Mouse (Mus musculus) gastrocnemius, postnatal 10 days (tissue): Measurements from ENCODE around the gene Galnt7. TPM values are rescaled to one million over a fixed set of nuclear protein-coding genes. Genes with fewer than 3 reads are reported as not detected.
A peak's percentile ranks its signal among the peaks of the same experiment; 100 is the strongest.

ENCODE experiments used
- DNase-seq: peaks from one replicate; pipeline ENCODE4 v3.0.0; 2021; ENCODE audit warnings: mixed read lengths
- long read RNA-seq, 2 experiments: library from polyadenylated mRNA; stranded (forward); transcript quantifications; one replicate each; pipeline ENCODE4 v2.0.0; 2021
- total RNA-seq, 2 experiments: library from RNA; stranded (reverse); gene quantifications; 2 replicates each; pipeline ENCODE4 v1.2.3; 2021

Galnt7 gene
- 1 to 10 TPM; 5.4 to 9.6 TPM for total RNA-seq
- long read RNA-seq, experiment 1, partial matches to known transcripts, result 0 of 4 reads
- long read RNA-seq, experiment 1, other reads (novel, unspliced or antisense), result 3 of 4 reads
- long read RNA-seq, experiment 2, full-length matches to known transcripts, result 1 of 1 reads
- long read RNA-seq, experiment 2, partial matches to known transcripts, result 0 of 1 reads
- long read RNA-seq, experiment 2, other reads (novel, unspliced or antisense), result 0 of 1 reads

DNA sequence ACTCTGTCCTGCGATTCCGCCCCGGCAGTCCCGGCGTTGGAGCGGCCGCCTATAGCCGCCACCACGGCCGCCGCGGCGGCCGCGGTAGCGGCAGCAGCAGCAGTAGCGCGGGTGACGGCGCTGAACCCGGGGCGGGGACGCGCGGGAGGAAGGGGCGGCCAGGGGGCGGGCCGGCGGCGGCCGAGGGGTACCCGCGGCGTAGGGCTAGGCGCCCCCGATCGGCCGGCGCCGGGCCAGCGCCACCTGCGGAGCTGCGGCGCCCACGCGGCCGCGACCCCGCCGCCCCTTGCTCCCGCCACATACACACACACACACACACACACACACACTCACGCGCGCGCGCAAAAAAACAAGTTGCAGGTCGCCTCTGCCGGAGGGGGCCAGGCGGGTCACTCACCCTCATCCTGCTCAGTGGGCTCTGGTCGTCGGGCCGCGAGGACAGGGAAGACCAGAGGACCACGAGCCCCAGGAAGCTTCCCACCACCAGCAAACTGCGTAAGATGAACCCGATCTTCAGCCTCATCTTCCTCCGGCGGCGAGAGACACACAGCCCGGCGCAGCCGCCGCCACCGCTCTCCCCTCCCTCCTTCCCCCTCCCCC is at the start of gene Galnt7:
Gene Galnt7 (minus strand): TSS at position 577 of the 600 bp plus-strand sequence.
- peak; percentile 66 for DNase-seq

DNA sequence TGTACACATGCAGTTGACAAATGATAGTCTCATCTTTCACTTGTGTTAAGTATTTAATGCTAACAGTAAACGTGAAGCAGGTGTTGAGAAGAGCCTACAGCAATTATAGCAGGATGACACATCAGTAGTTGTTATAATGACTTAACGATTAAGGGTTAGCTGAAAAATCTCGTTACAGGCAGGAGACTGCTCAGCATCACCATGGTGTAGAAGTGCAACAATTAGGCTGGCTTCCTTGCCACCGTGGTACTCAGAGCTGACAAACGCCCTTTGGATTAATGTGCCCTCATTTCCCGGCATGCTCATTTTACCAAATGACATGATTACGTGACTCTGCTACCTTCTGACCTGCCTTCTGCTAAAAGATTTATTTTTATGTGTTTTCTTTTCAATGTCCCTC is 35.8 kb upstream of the Galnt7 start:
- DNase-seq, result no peak

DNA sequence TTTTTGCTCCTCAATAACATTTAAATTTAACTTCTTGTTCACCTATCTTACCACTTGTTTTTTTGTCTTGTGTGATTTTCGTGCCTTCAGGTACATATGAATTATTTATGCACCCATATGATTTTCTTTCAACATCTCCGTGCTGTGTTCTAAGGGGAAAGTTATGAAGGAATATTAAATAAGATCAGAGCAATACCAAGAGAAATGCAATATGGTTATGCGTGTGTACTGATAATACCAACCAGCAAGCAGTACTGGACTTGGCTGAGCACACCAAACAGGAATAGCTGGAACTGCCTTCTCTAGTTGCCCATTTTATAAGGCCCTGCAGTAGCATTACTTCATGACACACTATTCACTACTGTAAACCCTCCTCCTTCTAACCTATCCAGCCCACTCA is 33.0 kb upstream of the Galnt7 start:
- no peak for DNase-seq

DNA sequence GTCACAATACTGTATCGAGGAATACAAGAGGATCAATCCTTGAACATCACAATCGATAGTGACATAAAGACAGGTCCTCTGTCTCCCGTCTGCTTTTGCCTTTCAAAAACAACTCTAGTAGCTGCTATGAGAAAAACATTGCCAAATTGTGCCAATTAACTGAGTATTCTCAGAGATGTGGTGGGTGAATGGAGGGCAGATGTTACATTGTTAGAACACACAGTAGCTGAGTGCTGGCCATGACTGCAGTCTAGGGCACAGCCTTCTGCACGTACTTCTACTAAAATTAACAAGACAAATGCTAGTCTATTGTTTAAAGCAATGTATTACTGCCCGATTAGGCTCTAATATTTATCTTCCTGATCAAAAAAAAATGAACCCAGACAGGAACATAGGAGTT is 27.2 kb upstream of the Galnt7 start:
- DNase-seq, result no peak

DNA sequence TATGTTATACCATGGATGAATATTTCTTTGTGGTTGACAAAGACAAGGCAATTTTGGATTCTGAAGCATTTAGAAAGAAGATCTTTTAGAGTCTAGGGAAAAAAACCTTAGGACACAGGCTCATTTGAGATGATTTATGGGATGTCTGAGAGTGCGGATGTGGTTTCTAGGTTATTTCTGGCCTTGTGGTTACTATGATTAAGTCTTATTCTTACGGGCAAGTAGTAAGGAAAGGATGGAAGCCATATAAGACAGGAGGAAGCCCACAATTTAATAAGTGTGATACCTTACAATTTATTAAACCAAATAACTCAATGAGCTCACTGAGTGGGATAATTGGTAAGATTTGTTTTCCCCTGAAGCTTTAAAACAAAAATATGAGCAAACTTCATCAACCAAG is 11.3 kb upstream of the Galnt7 start:
- DNase-seq, result no peak

DNA sequence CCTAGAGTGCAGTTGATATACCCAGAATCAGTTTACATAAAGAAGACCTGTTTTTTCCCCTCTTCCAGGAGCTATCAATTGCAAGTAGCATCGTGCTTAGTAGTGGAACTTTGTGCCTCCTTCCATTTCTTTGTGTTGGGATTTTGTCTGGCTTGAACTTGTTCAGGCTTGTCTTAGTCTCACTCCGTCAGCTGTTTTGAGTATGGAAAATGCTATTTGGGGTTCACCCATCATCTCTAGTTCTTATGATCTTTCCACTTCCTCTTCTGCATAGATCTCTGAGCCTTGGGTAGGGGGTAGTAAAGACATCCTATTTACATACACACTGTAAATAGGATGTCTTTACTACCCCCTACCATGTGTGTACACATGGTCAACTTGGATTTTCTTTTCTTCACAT is 7.2 kb upstream of the Galnt7 start:
- DNase-seq, result no peak

DNA sequence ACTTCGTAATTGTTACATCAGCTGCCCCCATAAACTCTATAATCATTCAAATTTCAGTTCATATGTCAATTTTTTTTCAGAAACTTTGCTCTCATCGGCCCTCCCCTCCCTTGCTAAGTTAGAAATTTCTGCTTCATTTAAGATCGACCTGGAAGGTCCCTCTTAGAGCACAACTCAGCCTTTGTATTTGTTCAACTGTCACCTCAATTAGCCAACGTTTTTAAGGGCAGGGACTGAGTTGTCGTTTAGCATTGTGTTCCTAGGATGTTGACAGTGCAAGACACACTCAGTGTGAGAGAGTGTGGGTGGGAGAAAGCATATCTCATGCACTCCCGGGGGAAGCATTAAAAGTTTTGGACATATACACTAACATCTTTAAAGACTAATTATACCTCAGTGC is 3.6 kb upstream of the Galnt7 start:
- DNase-seq, result no peak

DNA sequence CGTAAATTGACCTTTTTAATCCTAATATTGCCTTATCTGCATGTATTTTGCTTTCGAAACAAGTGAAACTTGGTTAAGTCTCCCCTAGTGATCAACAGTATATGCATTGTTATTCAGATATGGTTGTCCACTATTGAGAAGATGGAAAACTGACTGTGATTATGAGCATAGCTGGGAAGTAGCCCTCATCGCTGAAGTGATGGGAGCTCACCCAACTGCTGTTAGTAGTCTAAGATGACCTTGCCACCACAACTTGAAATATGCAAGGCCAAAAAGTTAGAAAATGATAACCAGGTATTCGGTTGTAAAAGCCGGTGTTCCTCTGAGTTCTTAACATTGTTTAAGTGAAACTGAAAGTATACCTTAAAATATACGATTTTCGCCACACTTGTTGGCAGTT is 1.3 kb upstream of the Galnt7 start:
- no peak for DNase-seq

DNA sequence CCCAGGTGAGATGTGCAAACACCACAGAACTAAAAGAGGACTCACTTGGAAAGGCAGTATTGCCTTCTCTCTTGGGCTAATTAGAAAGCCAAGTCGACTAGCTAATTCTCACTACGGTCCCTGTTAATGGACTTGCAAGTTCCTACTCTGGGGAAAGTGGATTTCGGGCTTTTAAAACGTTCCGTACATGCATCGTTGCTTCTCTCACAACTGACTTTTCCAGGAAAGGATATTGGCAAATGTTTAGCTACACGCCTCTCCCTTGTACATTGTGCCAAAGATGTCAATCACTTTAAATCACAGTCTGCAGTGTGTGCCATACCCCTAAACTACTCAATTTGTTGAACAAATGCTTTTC is 915 bp upstream of the Galnt7 start:
- no peak for DNase-seq

DNA sequence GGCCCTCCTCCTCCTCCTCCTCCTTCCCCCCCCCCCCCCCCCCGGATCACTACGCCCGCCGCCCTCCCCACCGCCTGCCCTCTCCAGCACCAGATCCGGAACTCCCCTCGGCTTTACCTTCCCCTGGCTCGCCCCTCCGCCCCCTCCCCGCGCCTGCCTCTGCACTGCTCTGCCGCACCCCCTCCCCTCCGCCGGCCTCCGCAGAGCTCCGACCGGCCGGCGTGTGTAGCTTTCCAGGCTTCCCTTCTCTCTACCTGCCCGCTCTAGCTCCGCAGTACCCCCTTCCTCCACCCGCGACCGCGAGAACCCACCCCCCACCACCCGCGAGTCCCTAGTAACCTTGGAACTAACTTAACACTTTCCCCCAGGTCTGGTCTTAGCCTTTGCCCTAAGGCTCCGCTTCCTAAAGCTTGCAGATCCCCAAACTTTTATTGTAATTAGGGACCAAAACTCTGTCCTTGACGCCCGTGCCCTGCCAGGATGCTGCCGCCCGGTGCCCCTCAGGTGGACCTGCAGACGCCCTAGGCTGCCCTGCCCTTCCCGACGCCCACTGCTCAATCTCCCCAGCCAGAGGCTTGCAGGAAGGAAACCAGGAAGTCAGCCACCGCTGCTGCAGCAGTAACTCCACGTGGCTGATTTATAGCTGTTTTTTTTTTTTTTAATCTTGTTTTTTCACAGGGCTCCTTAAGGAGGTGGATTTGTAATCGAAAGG is 380 bp upstream of the Galnt7 start:
- peak; percentile 30 for DNase-seq

DNA sequence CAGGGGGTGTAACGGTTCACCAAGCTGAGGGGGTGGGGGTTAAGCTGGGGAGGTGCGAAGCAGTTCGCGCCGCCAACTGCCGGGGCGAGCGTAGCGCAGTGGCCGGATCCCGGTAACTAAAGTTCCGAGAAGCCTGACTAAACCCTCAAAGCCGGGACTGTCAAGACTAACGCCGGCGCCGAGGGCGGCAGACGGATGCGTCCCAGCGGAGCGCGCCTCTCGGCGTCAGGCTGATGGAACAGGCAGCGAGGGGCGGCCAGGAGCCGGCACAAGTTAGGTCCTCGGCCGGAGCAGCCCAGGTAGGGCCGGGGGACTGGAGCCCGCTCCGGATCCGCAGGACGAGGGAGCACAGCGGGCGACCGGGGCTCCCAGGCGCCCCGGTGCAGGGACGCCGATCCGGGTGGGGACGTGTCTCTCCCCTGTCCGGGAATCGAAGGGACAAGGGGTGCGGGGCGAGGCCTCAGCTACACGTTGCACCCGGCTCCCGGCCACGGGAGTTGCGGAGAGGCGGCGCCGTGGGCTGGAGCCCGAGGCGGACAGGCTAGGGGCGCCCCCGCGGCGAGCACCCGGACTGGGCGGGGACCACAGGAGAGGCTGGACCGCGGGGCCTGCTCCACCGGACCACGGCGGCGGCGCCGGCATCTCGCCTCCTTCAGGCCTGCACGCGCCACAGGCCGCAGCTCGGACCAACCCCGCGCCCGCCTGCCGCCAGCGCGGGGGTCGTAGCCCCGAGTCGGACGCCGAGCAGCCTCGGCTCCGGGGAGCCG is 960 bp downstream of the Galnt7 start:
- peak; percentile 80 for DNase-seq

DNA sequence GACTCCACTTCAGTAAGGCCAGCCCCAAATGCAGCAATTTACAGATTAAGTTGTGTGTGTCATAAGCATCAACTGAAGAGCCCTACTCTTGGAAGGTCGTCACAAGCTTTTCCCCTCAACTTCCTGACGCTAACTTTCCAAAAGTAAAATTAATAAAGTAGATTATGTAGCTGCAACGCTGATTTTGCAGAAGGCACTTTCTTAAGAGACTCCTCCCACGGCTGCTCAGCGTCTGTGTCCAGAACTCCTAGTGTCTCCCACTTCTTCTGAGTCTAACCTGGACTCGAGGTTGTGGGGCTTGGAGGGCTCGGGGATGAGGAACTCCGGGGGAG is 1.5 kb downstream of the Galnt7 start:
- DNase-seq, result no peak

DNA sequence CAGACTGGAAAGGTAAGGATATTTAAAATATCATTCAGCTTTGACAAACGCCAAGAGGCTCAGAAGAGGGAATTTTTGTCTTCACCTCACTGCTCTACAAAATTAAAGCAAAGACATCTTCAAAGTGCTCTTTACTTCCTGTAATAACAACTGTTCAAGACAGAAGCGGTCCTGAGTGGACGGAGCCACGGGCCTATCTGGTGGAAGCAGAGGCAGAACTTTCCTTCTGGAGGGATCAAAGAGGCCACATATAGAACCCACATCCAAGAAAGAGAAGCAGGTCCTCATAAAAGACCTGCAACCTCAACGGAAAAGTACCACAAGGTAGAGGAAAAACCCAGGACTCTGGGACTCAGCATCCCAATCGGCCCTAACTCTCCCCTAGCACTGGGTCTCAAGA is 2.6 kb downstream of the Galnt7 start:
- DNase-seq, result no peak

DNA sequence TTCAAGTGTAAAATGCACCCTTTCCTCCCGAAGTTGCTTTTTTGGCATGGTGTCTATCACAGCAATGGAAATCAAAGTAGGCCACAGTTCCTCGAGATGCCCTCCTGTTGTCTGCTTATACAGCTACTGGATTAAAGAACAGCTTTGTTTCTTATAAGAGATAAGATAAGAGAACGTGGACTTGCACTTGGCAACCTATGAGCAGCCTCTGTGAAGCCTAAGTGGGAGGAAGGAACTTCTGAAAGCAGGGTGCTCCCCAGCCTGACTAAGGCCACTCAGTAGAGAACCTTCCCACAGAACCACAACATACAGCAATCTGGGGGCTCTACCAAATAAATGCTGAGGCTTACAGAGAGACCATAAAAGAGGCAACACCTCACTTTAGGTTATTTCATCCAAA is 5.3 kb downstream of the Galnt7 start:
- no peak for DNase-seq

DNA sequence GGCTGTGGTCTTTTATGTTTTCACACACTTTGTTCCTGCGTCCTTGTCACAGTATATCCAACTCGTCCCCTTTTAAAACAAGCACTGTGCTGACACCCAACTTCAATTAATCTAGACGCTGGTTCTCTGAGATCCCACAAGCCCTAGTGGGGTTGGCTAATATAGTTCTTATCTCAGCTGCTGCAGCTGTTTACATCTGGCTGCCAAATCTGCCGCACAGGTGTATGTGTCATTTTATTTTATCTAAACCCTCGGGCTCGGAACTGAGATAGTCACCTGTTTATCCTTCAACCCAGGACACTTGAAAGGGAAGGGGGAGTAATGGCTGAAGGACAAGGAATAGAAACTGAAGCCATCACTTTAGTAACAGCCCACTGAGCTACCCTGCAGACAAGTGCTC is 8.6 kb downstream of the Galnt7 start:
- no peak for DNase-seq

DNA sequence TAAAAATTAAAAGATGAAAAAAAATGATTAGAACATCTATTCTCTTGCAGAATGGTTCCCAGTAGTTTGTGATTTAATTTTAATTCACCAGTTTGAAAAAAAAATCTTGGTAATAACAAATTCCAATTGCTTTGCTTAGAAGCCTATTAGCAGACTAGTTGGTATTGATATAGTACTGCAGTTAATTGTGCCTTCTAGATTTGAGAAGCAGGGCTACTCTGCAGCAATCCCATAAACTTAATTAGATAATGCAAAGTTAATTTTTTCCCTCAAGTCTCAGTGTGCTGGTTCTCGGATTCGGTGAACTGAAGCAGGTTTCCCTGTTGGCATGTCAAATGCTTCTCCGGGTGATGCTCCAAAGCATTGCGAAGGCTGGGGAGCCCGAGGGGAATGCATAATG is 10.1 kb downstream of the Galnt7 start:
- no peak for DNase-seq

DNA sequence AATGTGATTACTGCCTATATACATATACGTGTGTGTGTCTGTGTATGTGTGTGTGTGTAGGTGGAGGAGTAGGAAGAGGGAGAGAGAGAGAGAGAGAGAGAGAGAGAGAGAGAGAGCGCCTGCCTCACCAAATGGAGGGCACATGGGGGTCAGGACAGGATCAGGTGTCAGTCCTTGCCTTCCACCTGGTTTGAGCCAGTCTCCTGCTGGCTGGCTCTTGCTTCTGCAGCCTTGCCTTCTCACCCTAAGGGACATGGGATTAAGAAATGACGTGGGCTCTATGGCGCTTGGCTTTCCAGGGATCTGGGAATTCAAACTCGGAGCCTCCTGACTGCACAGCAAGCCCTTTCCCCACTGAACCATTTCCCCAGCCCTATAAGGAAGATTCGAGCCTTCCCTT is 13.9 kb downstream of the Galnt7 start:
- DNase-seq, result no peak

DNA sequence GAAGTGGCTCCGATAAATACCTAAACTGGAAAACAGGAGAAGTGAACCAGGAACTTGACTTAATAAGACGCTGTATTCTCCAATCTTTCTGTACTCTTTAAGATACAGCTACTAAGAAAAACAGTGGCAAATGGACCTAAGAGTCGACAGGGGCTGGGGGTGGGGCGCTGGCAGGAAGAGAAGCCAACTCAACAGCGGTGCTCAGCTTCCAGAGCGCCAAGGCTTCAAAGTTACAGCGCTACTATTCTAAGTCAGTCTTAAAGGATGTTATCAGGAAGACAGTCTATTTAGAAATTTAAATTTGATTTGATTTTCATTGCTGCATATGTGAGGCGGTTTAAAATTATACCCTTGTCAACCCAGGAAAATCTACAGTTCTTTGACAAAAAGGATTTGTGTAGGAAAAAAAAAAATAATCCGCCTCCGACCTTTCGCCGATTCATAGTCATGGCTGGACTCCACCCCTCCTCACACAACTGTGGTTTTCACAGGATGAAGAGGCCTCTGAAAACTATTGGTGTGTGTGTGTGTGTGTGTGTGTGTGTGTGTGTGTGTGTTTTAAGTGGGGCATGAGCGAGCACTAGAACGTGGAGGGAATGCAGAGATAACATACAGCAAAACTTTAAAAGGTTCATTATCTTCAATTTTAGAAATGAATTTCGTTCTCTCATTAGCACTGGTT is 15.1 kb downstream of the Galnt7 start:
- DNase-seq, result no peak

DNA sequence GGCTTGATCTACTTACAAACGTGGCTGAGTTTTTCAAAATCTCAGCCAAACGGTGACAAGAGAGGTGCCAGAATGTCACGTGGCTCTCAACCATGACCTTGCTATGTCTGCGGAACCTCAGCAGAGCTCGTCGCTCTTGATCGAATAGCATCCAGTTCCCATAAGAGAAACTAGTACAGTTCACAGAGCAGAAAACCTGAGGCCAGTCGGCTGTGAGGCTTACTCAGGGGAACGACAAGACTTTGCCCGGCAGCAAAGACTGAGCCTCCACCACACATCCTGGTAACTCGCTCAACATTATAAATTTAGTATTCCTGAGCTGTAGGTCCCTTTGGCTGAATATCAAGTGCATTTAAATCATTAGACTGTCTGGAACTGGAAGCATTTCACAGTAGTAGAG is 16.1 kb downstream of the Galnt7 start:
- no peak for DNase-seq

DNA sequence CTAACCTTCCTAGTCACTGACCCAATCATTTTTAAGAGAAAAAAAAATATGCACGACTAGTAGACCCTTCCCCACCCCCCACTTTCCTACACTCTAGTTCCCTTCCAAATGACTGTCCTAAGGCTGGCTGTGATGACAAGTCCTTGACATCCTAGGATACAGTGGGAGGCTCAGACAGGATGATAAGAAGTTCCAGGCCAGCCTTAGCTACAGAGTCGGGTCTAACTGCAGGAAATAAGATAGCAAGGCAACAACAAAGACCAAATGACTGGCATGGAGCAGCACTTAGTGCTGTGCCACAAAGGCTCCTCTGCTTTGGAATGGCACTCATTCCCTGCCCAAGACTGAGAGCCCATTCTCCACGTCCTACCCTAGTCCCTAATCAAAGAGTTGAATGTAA is 16.6 kb downstream of the Galnt7 start:
- no peak for DNase-seq

DNA sequence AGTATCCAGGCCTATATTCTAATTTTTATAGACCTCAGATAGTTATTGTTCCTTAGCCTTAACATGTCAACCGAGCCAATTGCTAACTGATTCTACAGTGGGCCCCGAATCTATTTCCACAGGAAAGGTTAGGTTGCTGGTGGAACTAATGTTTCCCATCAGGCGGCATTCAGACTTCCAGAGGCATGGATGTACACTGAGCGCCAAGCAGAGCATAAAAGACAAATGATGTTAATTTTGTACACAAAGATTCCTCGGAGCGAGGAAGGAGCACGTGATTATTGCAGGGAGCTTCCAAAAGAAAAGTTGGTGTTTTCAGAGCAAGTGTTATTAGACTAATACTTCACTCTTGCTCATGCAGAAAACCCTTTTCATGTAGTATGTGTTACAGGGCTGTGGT is 21.1 kb downstream of the Galnt7 start:
- DNase-seq, result no peak

DNA sequence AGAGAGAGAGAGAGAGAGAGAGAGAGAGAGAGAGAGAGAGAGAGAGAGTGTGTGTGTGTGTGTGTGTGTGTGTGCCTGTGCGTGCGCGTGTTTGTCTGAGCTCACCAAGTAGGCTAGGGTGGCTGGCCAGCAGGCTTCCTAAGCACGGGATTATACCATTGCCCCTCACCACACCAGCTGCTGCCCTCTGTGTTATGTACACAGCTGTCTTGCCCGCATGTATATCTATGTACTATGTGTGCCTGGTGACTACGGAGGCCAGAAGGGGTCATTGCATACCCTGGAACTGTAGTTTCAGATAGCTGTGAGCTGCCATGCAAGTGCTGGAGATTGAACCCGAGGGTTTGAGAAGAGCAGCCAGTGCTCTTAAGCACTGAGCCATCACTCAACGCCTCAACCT is 22.7 kb downstream of the Galnt7 start:
- DNase-seq, result no peak
